Mouse (Mus musculus) small intestine, adult 2 months (tissue): ENCODE data around the gene Mettl7a3.

Experiments
- CTCF ChIP-seq: fragments of 200-500 bp; IDR thresholded peaks from 2 replicates; pipeline ENCODE4 v1.5.1; 2012; ENCODE audit warnings: low read depth, mild to moderate bottlenecking, control low read depth, inconsistent platforms, low read length, moderate library complexity, mixed read lengths; ENCODE audit not compliant: insufficient replicate concordance, insufficient read length; ENCODE audit errors: extremely low read depth
- POLR2A ChIP-seq: fragments of 200-500 bp; IDR thresholded peaks from 2 replicates; pipeline ENCODE4 v1.6.1; 2012; ENCODE audit warnings: low read depth, mild to moderate bottlenecking, control low read depth, inconsistent platforms, low read length, moderate library complexity

- TF ChIP-seq CTCF (no peak), POLR2A (no peak)
These were observed 20.1 kb upstream of the Mettl7a3 start for GRCm38 (mm10) chr15:100314448-100315145.
